Mouse (Mus musculus) heart, adult 18-20 months (tissue): Measurements from ENCODE around the gene Pappa. TPM values are rescaled to one million over a fixed set of nuclear protein-coding genes. Genes with fewer than 3 reads are reported as not detected.

Experiments used
- DNase-seq, 2 experiments: peaks; one replicate each; pipeline ENCODE4 v3.0.0; 2021 to 2022; ENCODE audit warnings: mixed read lengths in 1 of 2
- total RNA-seq, 2 experiments: library from RNA; stranded (reverse); gene quantifications; 2 replicates each; pipeline ENCODE4 v1.2.3; 2021

The Pappa gene
- total RNA-seq, 2 experiments from 2014 or later = 0.32 to 0.49 TPM

GRCm38 (mm10) chr4:65328486-65329308, 204.7 kb downstream of the Pappa start:
- DNase-seq = no peak

- DNase-seq = no peak
Measured at GRCm38 (mm10) chr4:65333718-65334117, 209.7 kb downstream of the Pappa start.

GRCm38 (mm10) chr4:65341766-65342165, 217.8 kb downstream of the Pappa start:
- peak; percentile 16 to 22 for DNase-seq

- peak in 1 of 2 experiments; percentile 8 for DNase-seq
Measured at GRCm38 (mm10) chr4:65350521-65350920, 226.5 kb downstream of the Pappa start.

GRCm38 (mm10) chr4:65354580-65354979, 230.6 kb downstream of the Pappa start:
- peak; percentile 49 to 51 for DNase-seq

- no peak for DNase-seq
Measured at GRCm38 (mm10) chr4:65367135-65367534, 243.2 kb downstream of the Pappa start.

- DNase-seq = peak; percentile 54 to 70
Measured at GRCm38 (mm10) chr4:65372731-65373130, 248.8 kb downstream of the Pappa start.

- no peak for DNase-seq
Measured at GRCm38 (mm10) chr4:65373841-65374240, 249.9 kb downstream of the Pappa start.

- DNase-seq = no peak
Measured at GRCm38 (mm10) chr4:65376571-65376970, 252.6 kb downstream of the Pappa start.

GRCm38 (mm10) chr4:65379461-65379860, 255.5 kb downstream of the Pappa start:
- no peak for DNase-seq

GRCm38 (mm10) chr4:65383070-65383469, 259.1 kb downstream of the Pappa start:
- no peak for DNase-seq

- no peak for DNase-seq
Measured at GRCm38 (mm10) chr4:65391001-65391400, 267.0 kb downstream of the Pappa start.

GRCm38 (mm10) chr4:65396806-65397205, 272.8 kb downstream of the Pappa start:
- DNase-seq = no peak

GRCm38 (mm10) chr4:65399457-65399856, 275.5 kb downstream of the Pappa start:
- no peak for DNase-seq

GRCm38 (mm10) chr4:65402286-65402685, 278.3 kb downstream of the Pappa start:
- no peak for DNase-seq

- DNase-seq = peak in 1 of 2 experiments; percentile 31
Measured at GRCm38 (mm10) chr4:65402836-65403634, 279.1 kb downstream of the Pappa start.
